Mouse (Mus musculus): ENCODE data around the gene Smarcd3.

The Smarcd3 gene

GRCm38 (mm10) chr5:24623986-24624821, at the start of gene Smarcd3:
Gene Smarcd3 (minus strand): TSS chr5:24624411.
- DNase-seq (ENCODE audit: low spot score in 2 of 2): peak; percentile 82 to 85

- DNase-seq (ENCODE audit: low spot score in 2 of 2): no peak
These were observed 37.2 kb upstream of the Smarcd3 start for GRCm38 (mm10) chr5:24661457-24661856.

- DNase-seq (ENCODE audit: low spot score in 2 of 2): no peak
These were observed 35.7 kb upstream of the Smarcd3 start for GRCm38 (mm10) chr5:24659708-24660423.

GRCm38 (mm10) chr5:24657113-24657512, 32.9 kb upstream of the Smarcd3 start:
- peak; percentile 80 to 86 for DNase-seq (ENCODE audit: low spot score in 2 of 2)

- DNase-seq (ENCODE audit: low spot score in 2 of 2): no peak
These were observed 30.3 kb upstream of the Smarcd3 start for GRCm38 (mm10) chr5:24654491-24654890.

- no peak for DNase-seq (ENCODE audit: low spot score in 2 of 2)
These were observed 28.6 kb upstream of the Smarcd3 start for GRCm38 (mm10) chr5:24652780-24653179.

GRCm38 (mm10) chr5:24651768-24652752, 27.8 kb upstream of the Smarcd3 start:
- peak; percentile 86 to 91 for DNase-seq (ENCODE audit: low spot score in 2 of 2)

GRCm38 (mm10) chr5:24651356-24651755, 27.1 kb upstream of the Smarcd3 start:
- DNase-seq (ENCODE audit: low spot score in 2 of 2): no peak

- no peak for DNase-seq (ENCODE audit: low spot score in 2 of 2)
These were observed 25.5 kb upstream of the Smarcd3 start for GRCm38 (mm10) chr5:24649701-24650100.

GRCm38 (mm10) chr5:24649231-24649630, 25.0 kb upstream of the Smarcd3 start:
- DNase-seq (ENCODE audit: low spot score in 2 of 2): no peak

GRCm38 (mm10) chr5:24645454-24645853, 21.2 kb upstream of the Smarcd3 start:
- no peak for DNase-seq (ENCODE audit: low spot score in 2 of 2)

- peak in 1 of 2 experiments; percentile 76 for DNase-seq (ENCODE audit: low spot score in 2 of 2)
These were observed 14.9 kb upstream of the Smarcd3 start for GRCm38 (mm10) chr5:24639081-24639480.

- DNase-seq (ENCODE audit: low spot score in 2 of 2): no peak
These were observed 13.9 kb upstream of the Smarcd3 start for GRCm38 (mm10) chr5:24638131-24638530.

- no peak for DNase-seq (ENCODE audit: low spot score in 2 of 2)
These were observed 12.8 kb upstream of the Smarcd3 start for GRCm38 (mm10) chr5:24636987-24637386.

- no peak for DNase-seq (ENCODE audit: low spot score in 2 of 2)
These were observed 11.4 kb upstream of the Smarcd3 start for GRCm38 (mm10) chr5:24635526-24636141.

GRCm38 (mm10) chr5:24635093-24635492, 10.9 kb upstream of the Smarcd3 start:
- DNase-seq (ENCODE audit: low spot score in 2 of 2): no peak

GRCm38 (mm10) chr5:24629712-24630111, 5.5 kb upstream of the Smarcd3 start:
- DNase-seq (ENCODE audit: low spot score in 2 of 2): no peak

GRCm38 (mm10) chr5:24624822-24625120, 560 bp upstream of the Smarcd3 start:
- DNase-seq (ENCODE audit: low spot score in 2 of 2): no peak

GRCm38 (mm10) chr5:24623041-24623985, 898 bp downstream of the Smarcd3 start:
- peak; percentile 57 to 61 for DNase-seq (ENCODE audit: low spot score in 2 of 2)

- DNase-seq (ENCODE audit: low spot score in 2 of 2): no peak
These were observed 1.7 kb downstream of the Smarcd3 start for GRCm38 (mm10) chr5:24622386-24623040.

Data from right cerebral cortex, postnatal 10 days (tissue).